Mouse (Mus musculus): ENCODE measurements around the gene Pim3. TPM values are rescaled to one million over a fixed set of nuclear protein-coding genes. Genes with fewer than 3 reads are reported as not detected.

Gene Pim3
- total and polyA plus RNA-seq, 2 experiments, result 17.7 to 68.3 TPM

DNA sequence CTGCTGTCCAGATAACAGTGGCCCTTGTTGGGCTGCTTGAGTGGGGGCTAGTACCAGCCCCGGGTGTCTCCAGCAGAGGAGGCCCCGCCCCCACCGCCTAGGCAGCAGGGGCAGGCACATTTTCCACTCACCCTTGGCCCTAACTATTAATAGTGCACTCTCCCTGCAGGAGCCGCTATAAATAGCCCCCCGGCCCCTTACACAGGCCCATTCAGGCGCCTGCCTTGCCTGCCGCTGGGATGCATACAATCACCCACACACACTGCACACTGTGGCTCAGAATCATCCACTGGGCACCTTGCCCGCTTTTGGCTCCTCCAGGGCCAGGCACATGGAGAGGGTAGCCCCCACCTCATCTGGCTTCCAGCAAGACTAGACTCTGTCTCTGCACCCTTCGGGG lies 22.7 kb upstream of the Pim3 start:
- Histone ChIP-seq H3K27ac (replicated peaks; ENCODE audit: insufficient read depth, low read depth, low read length) (peak overlapping the region; percentile 63), H3K4me1 (ENCODE audit: control insufficient read depth, insufficient read depth, low read length) (peaks cover 9% of the 10 kb centered on the region), H3K79me2 (ENCODE audit: control insufficient read depth, insufficient read depth, low read length) (no peaks in the 10 kb centered on the region), H3K27me3 (ENCODE audit: control insufficient read depth, insufficient read depth, low read length) (no peaks in the 10 kb centered on the region), H3K4me3 (ENCODE audit: insufficient read depth, low read depth, low read length) (no peak overlapping the region), H3K9ac (ENCODE audit: low read depth, low read length) (0 out of 2 replicates have a peak overlapping the region, but pooled peaks have one; percentile 9), H3K36me3 (ENCODE audit: control insufficient read depth, insufficient read depth, low read length) (no peaks in the 10 kb centered on the region)
- no peak for DNase-seq (ENCODE audit: extremely low read depth, low read depth, low spot score)
- WGBS, result 69% methylated on average over 9 of the region's 9 CpGs
- TF ChIP-seq CTCF (IDR thresholded peaks at IDR 0.05; ENCODE audit: low read depth, low read length), result no peak
- TF ChIP-seq POLR2A (IDR thresholded peaks at IDR 0.05; ENCODE audit: extremely low read depth, insufficient read depth, low read length), result no peak

- no peak overlapping the region for H3K4me3 ChIP-seq (ENCODE audit: insufficient read depth, low read depth, low read length)
- DNase-seq (ENCODE audit: extremely low read depth, low read depth, low spot score), result no peak
- peak overlapping the region; percentile 69 for H3K27ac ChIP-seq (replicated peaks; ENCODE audit: insufficient read depth, low read depth, low read length)
- WGBS, result 78% methylated on average over 10 of the region's 10 CpGs
- no peaks in the 10 kb centered on the region for H3K36me3 ChIP-seq (ENCODE audit: control insufficient read depth, insufficient read depth, low read length)
- no peak overlapping the region; the same call in 1 of the 2 replicates for H3K9ac ChIP-seq (ENCODE audit: low read depth, low read length)
- H3K4me1 ChIP-seq (ENCODE audit: control insufficient read depth, insufficient read depth, low read length), result peaks cover 9% of the 10 kb centered on the region
- no peaks in the 10 kb centered on the region for H3K27me3 ChIP-seq (ENCODE audit: control insufficient read depth, insufficient read depth, low read length)
- no peak for TF ChIP-seq POLR2A (IDR thresholded peaks at IDR 0.05; ENCODE audit: extremely low read depth, insufficient read depth, low read length)
- no peak for TF ChIP-seq CTCF (IDR thresholded peaks at IDR 0.05; ENCODE audit: low read depth, low read length)
- H3K79me2 ChIP-seq (ENCODE audit: control insufficient read depth, insufficient read depth, low read length), result no peaks in the 10 kb centered on the region
These were observed 21.9 kb upstream of the Pim3 start for GRCm38 (mm10) chr15:88840126-88840525.

- TF ChIP-seq CTCF (IDR thresholded peaks at IDR 0.05; ENCODE audit: low read depth, low read length) (no peak), POLR2A (IDR thresholded peaks at IDR 0.05; ENCODE audit: extremely low read depth, insufficient read depth, low read length) (no peak)
- WGBS, result 90% methylated on average over 2 of the region's 2 CpGs
- H3K27me3 ChIP-seq (ENCODE audit: control insufficient read depth, insufficient read depth, low read length), result no peaks in the 10 kb centered on the region
- no peak for DNase-seq (ENCODE audit: extremely low read depth, low read depth, low spot score)
- H3K79me2 ChIP-seq (ENCODE audit: control insufficient read depth, insufficient read depth, low read length), result no peaks in the 10 kb centered on the region
- no peak overlapping the region for H3K9ac ChIP-seq (ENCODE audit: low read depth, low read length)
- no peak overlapping the region for H3K4me3 ChIP-seq (ENCODE audit: insufficient read depth, low read depth, low read length)
- H3K36me3 ChIP-seq (ENCODE audit: control insufficient read depth, insufficient read depth, low read length), result no peaks in the 10 kb centered on the region
- H3K4me1 ChIP-seq (ENCODE audit: control insufficient read depth, insufficient read depth, low read length), result peaks cover 8% of the 10 kb centered on the region
- H3K27ac ChIP-seq (replicated peaks; ENCODE audit: insufficient read depth, low read depth, low read length), result no peak overlapping the region
These were observed 20.8 kb upstream of the Pim3 start for GRCm38 (mm10) chr15:88841160-88841559.

- Histone ChIP-seq H3K4me1 (ENCODE audit: control insufficient read depth, insufficient read depth, low read length) (peaks cover 4% of the 10 kb centered on the region; the same call in 1 of the 2 replicates), H3K9ac (ENCODE audit: low read depth, low read length) (no peak overlapping the region), H3K36me3 (ENCODE audit: control insufficient read depth, insufficient read depth, low read length) (no peaks in the 10 kb centered on the region), H3K79me2 (ENCODE audit: control insufficient read depth, insufficient read depth, low read length) (no peaks in the 10 kb centered on the region), H3K27ac (replicated peaks; ENCODE audit: insufficient read depth, low read depth, low read length) (no peak overlapping the region), H3K27me3 (ENCODE audit: control insufficient read depth, insufficient read depth, low read length) (no peaks in the 10 kb centered on the region), H3K4me3 (ENCODE audit: insufficient read depth, low read depth, low read length) (no peak overlapping the region)
- TF ChIP-seq POLR2A (IDR thresholded peaks at IDR 0.05; ENCODE audit: extremely low read depth, insufficient read depth, low read length) (no peak), CTCF (IDR thresholded peaks at IDR 0.05; ENCODE audit: low read depth, low read length) (no peak)
- 99% methylated on average over 3 of the region's 3 CpGs for WGBS
- DNase-seq (ENCODE audit: extremely low read depth, low read depth, low spot score), result no peak
These were observed 20.2 kb upstream of the Pim3 start for GRCm38 (mm10) chr15:88841580-88842299.

DNA sequence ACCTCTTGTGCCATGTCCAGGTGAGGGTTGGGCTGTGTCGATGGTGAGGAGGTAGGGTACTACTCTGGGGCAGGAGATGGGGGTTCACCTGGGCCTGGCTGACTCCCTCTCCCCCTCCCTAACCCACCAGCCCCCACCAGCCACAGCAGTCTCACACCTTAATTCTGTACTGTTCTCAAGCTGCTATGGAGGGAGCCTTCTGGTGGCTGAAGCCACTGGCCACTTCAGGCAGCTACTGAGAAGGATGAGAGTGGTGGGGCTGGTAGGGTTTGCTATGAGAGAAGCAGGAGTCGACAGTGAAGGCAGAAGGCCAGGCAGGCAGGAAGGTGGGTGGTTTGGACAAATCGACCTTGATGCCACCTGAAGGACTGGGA lies 19.7 kb upstream of the Pim3 start:
- 71% methylated on average over 3 of the region's 3 CpGs for WGBS
- H3K4me3 ChIP-seq (ENCODE audit: insufficient read depth, low read depth, low read length), result no peak overlapping the region
- DNase-seq (ENCODE audit: extremely low read depth, low read depth, low spot score), result no peak
- H3K79me2 ChIP-seq (ENCODE audit: control insufficient read depth, insufficient read depth, low read length), result no peaks in the 10 kb centered on the region
- H3K4me1 ChIP-seq (ENCODE audit: control insufficient read depth, insufficient read depth, low read length), result peaks cover 4% of the 10 kb centered on the region; the same call in 1 of the 2 replicates
- no peak for TF ChIP-seq CTCF (IDR thresholded peaks at IDR 0.05; ENCODE audit: low read depth, low read length)
- no peak for TF ChIP-seq POLR2A (IDR thresholded peaks at IDR 0.05; ENCODE audit: extremely low read depth, insufficient read depth, low read length)
- no peaks in the 10 kb centered on the region for H3K27me3 ChIP-seq (ENCODE audit: control insufficient read depth, insufficient read depth, low read length)
- no peak overlapping the region for H3K27ac ChIP-seq (replicated peaks; ENCODE audit: insufficient read depth, low read depth, low read length)
- H3K9ac ChIP-seq (ENCODE audit: low read depth, low read length), result no peak overlapping the region
- H3K36me3 ChIP-seq (ENCODE audit: control insufficient read depth, insufficient read depth, low read length), result no peaks in the 10 kb centered on the region

DNA sequence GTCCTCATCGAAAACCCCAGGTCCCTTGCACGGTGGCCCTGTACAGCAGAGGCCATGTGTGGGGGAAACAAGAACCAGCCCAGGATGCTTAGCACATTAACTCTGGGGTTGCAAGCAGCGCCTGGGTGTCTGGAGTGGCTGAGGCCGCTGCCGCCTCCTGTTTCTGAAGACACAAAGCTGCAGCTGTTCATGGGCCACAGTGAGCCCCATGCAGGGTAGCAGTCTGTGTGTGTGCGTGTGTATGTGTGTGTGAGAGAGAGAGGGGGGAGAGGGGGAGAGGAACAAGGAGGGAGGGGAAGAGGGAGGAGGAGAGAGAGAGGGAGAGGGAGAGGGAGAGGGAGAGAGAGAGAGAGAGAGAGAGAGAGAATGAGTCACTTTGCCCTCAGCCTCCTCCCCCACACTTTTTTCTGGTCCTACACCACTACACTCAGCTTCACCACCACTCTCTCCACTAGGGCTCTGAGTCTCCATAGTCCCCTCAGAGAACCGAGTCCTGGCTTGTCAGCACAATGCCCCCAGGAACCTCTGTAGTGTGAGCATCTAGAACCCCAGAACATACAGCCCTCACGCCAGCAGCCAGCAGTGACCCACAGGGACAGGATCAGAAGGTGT lies 18.4 kb upstream of the Pim3 start:
- no peaks in the 10 kb centered on the region for H3K36me3 ChIP-seq (ENCODE audit: control insufficient read depth, insufficient read depth, low read length)
- peaks cover 4% of the 10 kb centered on the region; the same call in 1 of the 2 replicates for H3K4me1 ChIP-seq (ENCODE audit: control insufficient read depth, insufficient read depth, low read length)
- H3K4me3 ChIP-seq (ENCODE audit: insufficient read depth, low read depth, low read length), result no peak overlapping the region
- no peaks in the 10 kb centered on the region for H3K27me3 ChIP-seq (ENCODE audit: control insufficient read depth, insufficient read depth, low read length)
- no peak overlapping the region for H3K9ac ChIP-seq (ENCODE audit: low read depth, low read length)
- 82% methylated on average over 8 of the region's 8 CpGs for WGBS
- H3K27ac ChIP-seq (replicated peaks; ENCODE audit: insufficient read depth, low read depth, low read length), result no peak overlapping the region
- no peak for TF ChIP-seq POLR2A (IDR thresholded peaks at IDR 0.05; ENCODE audit: extremely low read depth, insufficient read depth, low read length)
- TF ChIP-seq CTCF (IDR thresholded peaks at IDR 0.05; ENCODE audit: low read depth, low read length), result no peak
- no peaks in the 10 kb centered on the region for H3K79me2 ChIP-seq (ENCODE audit: control insufficient read depth, insufficient read depth, low read length)
- no peak for DNase-seq (ENCODE audit: extremely low read depth, low read depth, low spot score)
